Mouse (Mus musculus) liver, embryonic 14.5 days (tissue): ENCODE results near the gene Hdac9.

Experiments
- CTCF ChIP-seq: IDR thresholded peaks from 2 replicates; pipeline ENCODE4 v1.5.1; 2016; ENCODE audit warnings: antibody characterized with exemption, low read depth, control low read depth
- EP300 ChIP-seq: IDR thresholded peaks from 2 replicates; pipeline ENCODE4 v1.6.1; 2016; ENCODE audit warnings: antibody characterized with exemption, low read depth

DNA sequence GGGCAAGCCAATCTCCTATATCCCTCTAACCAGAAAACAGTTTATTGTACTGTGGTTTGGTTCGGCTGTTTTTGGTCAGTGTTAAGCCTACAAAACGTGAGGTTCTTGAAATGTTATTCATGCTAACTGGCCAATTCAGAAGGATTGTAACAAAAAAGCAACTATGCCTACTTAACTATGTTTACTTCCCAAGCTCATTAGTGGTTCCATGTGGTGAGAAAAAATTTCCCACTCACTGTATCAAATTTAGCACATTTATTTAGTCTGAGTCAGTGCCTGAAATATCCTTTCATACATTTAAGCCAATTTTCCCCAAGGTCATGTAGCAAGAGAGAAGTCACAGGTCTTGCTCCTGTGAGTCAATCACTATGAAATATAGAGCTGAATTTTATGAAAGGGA, 42.0 kb downstream of the Hdac9 start:
- TF ChIP-seq CTCF (no peak), EP300 (no peak)
